Mouse (Mus musculus) cerebellum, adult 2 months (tissue): Measurements from ENCODE around the gene Flnb.

Experiments used
- CTCF ChIP-seq: fragments of 200-500 bp; IDR thresholded peaks from 2 replicates; pipeline ENCODE4 v1.5.1; 2011; ENCODE audit warnings: low read depth, mild to moderate bottlenecking, control low read depth, low read length, moderate library complexity, borderline replicate concordance; ENCODE audit not compliant: insufficient read depth
- POLR2A ChIP-seq: fragments of 200-500 bp; IDR thresholded peaks from 2 replicates; pipeline ENCODE4 v1.6.1; 2011; ENCODE audit warnings: low read length, control low read depth, borderline replicate concordance; ENCODE audit not compliant: insufficient read depth

GRCm38 (mm10) chr14:7918150-7918991 is 100.6 kb downstream of the Flnb start:
- no peak for TF ChIP-seq CTCF
- TF ChIP-seq POLR2A = no peak
